Mouse (Mus musculus): ENCODE results near the gene Crim1. TPM values are rescaled to one million over a fixed set of nuclear protein-coding genes. Genes with fewer than 3 reads are reported as not detected.

Gene Crim1
- polyA plus RNA-seq, 1 experiment: 7.1 TPM

DNA sequence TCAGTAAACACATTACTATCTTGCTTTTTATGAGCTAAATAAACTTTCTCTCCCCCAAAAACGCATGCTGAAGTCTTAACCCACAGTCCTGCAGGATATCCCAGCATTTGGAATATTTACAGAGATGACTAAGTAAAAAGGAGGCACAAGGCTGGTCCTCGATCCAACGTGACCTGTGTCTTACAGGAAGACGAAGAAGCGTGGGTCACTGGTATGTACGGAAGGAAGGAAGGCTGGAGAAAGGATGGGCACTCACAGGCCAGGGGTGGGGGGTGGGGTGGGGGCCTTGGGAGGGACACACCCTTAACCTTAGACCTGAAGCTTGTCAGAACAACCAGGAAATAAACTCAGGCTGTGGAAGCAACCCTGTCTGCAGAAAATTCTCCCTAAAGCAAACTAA, 202.1 kb downstream of the Crim1 start:
- H3K4me3 ChIP-seq (ENCODE audit: insufficient read depth, poor library complexity, severe bottlenecking): no peak overlapping the region
- H3K79me2 ChIP-seq (ENCODE audit: control insufficient read depth, insufficient read depth): peaks cover 14% of the 10 kb centered on the region
- no peak for TF ChIP-seq CTCF (IDR thresholded peaks at IDR 0.05; ENCODE audit: control insufficient read depth, insufficient read depth, insufficient read length)

DNA sequence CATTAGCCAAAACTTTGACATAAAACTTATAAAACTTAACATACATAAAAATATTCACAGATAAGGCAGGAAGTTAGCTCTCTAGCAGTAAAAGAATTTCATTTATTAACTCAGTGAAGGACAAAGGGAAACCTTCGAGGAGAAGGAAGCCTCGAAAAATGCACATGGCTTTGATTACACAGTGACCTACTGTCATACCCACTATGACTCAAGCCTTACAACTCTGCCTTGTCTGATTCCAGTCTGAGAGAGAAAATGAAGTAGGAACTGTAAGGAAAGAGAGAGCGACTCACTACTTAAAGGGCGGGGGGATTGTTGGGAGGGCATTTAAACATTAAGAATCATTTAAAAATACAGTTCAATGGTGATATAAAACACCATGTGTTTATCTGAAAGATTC, 203.2 kb downstream of the Crim1 start:
- Histone ChIP-seq H3ac (ENCODE audit: control insufficient read depth, insufficient read length, low read depth) (no peak overlapping the region), H3K36me3 (ENCODE audit: control insufficient read depth, insufficient read depth) (peaks cover 28% of the 10 kb centered on the region), H3K27me3 (ENCODE audit: control insufficient read depth, insufficient read depth, insufficient read length) (no peaks in the 10 kb centered on the region), H3K4me3 (ENCODE audit: insufficient read depth, poor library complexity, severe bottlenecking) (no peak overlapping the region), H3K79me2 (ENCODE audit: control insufficient read depth, insufficient read depth) (peaks cover 15% of the 10 kb centered on the region), H3K79me3 (ENCODE audit: low read depth) (peaks cover 2% of the 10 kb centered on the region)
- TF ChIP-seq CEBPB (IDR thresholded peaks at IDR 0.05; ENCODE audit: low read depth) (no peak), CTCF (IDR thresholded peaks at IDR 0.05; ENCODE audit: control insufficient read depth, insufficient read depth, insufficient read length) (no peak), FOSL1 (IDR thresholded peaks at IDR 0.05; ENCODE audit: insufficient read depth, low read length, poor library complexity, severe bottlenecking) (peak; percentile 6), MAX (IDR thresholded peaks at IDR 0.05) (peak; percentile 86)

More for the DNA sequence above, 202.1 kb downstream of the Crim1 start:
- no peaks in the 10 kb centered on the region for H3K27me3 ChIP-seq (ENCODE audit: control insufficient read depth, insufficient read depth, insufficient read length)
- H3K36me3 ChIP-seq (ENCODE audit: control insufficient read depth, insufficient read depth): peaks cover 33% of the 10 kb centered on the region
- no peak overlapping the region for H3ac ChIP-seq (ENCODE audit: control insufficient read depth, insufficient read length, low read depth)
- H3K79me3 ChIP-seq (ENCODE audit: low read depth): no peaks in the 10 kb centered on the region

GRCm38 (mm10) chr17:78403804-78404203, 203.8 kb downstream of the Crim1 start:
- no peaks in the 10 kb centered on the region for H3K27me3 ChIP-seq (ENCODE audit: control insufficient read depth, insufficient read depth, insufficient read length)
- H3K79me3 ChIP-seq (ENCODE audit: low read depth): peaks cover 4% of the 10 kb centered on the region
- TF ChIP-seq MAX (IDR thresholded peaks at IDR 0.05) (no peak), CTCF (IDR thresholded peaks at IDR 0.05; ENCODE audit: control insufficient read depth, insufficient read depth, insufficient read length) (no peak), MYOG (IDR thresholded peaks at IDR 0.05; ENCODE audit: control insufficient read depth, extremely low read depth, insufficient read length) (no peak)
- H3ac ChIP-seq (ENCODE audit: control insufficient read depth, insufficient read length, low read depth): no peak overlapping the region
- H3K36me3 ChIP-seq (ENCODE audit: control insufficient read depth, insufficient read depth): peaks cover 28% of the 10 kb centered on the region
- no peak overlapping the region for H3K4me3 ChIP-seq (ENCODE audit: insufficient read depth, poor library complexity, severe bottlenecking)
- H3K79me2 ChIP-seq (ENCODE audit: control insufficient read depth, insufficient read depth): peaks cover 11% of the 10 kb centered on the region

DNA sequence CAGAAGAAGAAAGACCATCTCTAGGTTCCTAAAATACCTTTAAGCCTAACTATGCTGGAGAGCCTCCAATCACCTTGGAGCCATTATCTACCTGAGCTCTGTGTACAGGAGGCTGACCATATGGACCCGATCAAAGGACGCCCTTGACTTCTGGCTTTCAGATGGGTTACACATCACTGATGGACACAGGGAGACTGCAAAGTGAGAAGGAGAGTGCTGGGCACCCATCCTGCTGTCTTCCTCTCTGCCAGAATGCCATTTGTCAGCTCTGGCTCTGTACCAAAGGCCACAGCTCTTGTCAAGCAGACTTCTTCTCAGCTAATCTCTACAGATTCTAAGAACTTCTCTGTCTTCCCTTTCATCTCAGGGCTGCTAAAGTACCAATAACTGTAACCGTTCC, 205.3 kb downstream of the Crim1 start:
- no peak overlapping the region for H3K4me3 ChIP-seq (ENCODE audit: insufficient read depth, poor library complexity, severe bottlenecking)
- no peaks in the 10 kb centered on the region for H3K27me3 ChIP-seq (ENCODE audit: control insufficient read depth, insufficient read depth, insufficient read length)
- H3K79me3 ChIP-seq (ENCODE audit: low read depth): peaks cover 4% of the 10 kb centered on the region
- TF ChIP-seq MAX (IDR thresholded peaks at IDR 0.05) (no peak), USF1 (IDR thresholded peaks at IDR 0.05; ENCODE audit: low read depth) (no peak), MYOG (IDR thresholded peaks at IDR 0.05; ENCODE audit: control insufficient read depth, extremely low read depth, insufficient read length) (no peak), MYOD1 (IDR thresholded peaks at IDR 0.05; ENCODE audit: control insufficient read depth, insufficient read length, low read depth) (no peak)
- peaks cover 19% of the 10 kb centered on the region for H3K36me3 ChIP-seq (ENCODE audit: control insufficient read depth, insufficient read depth)
- no peak overlapping the region for H3ac ChIP-seq (ENCODE audit: control insufficient read depth, insufficient read length, low read depth)
- H3K79me2 ChIP-seq (ENCODE audit: control insufficient read depth, insufficient read depth): peaks cover 9% of the 10 kb centered on the region

DNA sequence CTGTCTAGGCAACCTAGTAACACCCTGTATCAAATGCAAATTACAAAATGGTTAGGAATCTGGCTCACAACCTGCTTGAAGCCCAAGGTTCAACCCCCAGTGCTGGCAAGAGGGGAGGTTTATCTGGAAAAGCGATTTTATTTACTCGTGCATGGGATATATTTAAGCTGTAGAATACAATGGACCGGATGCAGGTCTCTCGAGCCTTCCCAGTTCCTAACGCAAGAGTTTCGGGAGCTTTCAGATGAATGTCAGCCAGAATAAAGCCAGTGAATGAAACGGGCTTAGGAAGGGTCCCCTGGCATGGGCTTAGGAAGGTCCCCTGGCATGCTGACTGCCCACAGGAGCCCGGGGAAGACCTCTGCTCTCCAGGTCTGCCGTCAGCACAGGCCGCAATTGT, 206.8 kb downstream of the Crim1 start:
- H3ac ChIP-seq (ENCODE audit: control insufficient read depth, insufficient read length, low read depth): no peak overlapping the region
- H3K79me2 ChIP-seq (ENCODE audit: control insufficient read depth, insufficient read depth): peaks cover 9% of the 10 kb centered on the region
- H3K27me3 ChIP-seq (ENCODE audit: control insufficient read depth, insufficient read depth, insufficient read length): no peaks in the 10 kb centered on the region
- no peak overlapping the region for H3K4me3 ChIP-seq (ENCODE audit: insufficient read depth, poor library complexity, severe bottlenecking)
- H3K36me3 ChIP-seq (ENCODE audit: control insufficient read depth, insufficient read depth): peaks cover 31% of the 10 kb centered on the region
- H3K79me3 ChIP-seq (ENCODE audit: low read depth): peaks cover 4% of the 10 kb centered on the region
- TF ChIP-seq USF1 (IDR thresholded peaks at IDR 0.05; ENCODE audit: low read depth): no peak
- no peak for TF ChIP-seq CTCF (IDR thresholded peaks at IDR 0.05; ENCODE audit: control insufficient read depth, insufficient read depth, insufficient read length)
- no peak for TF ChIP-seq FOSL1 (IDR thresholded peaks at IDR 0.05; ENCODE audit: insufficient read depth, low read length, poor library complexity, severe bottlenecking)
- no peak for TF ChIP-seq MAX (IDR thresholded peaks at IDR 0.05)
- no peak for TF ChIP-seq CEBPB (IDR thresholded peaks at IDR 0.05; ENCODE audit: low read depth)
- no peak for TF ChIP-seq MYOD1 (IDR thresholded peaks at IDR 0.05; ENCODE audit: control insufficient read depth, insufficient read length, low read depth)
- TF ChIP-seq MYOG (IDR thresholded peaks at IDR 0.05; ENCODE audit: control insufficient read depth, extremely low read depth, insufficient read length): no peak

- H3K36me3 ChIP-seq (ENCODE audit: control insufficient read depth, insufficient read depth): peaks cover 31% of the 10 kb centered on the region
- H3K4me3 ChIP-seq (ENCODE audit: insufficient read depth, poor library complexity, severe bottlenecking): no peak overlapping the region
- no peaks in the 10 kb centered on the region for H3K27me3 ChIP-seq (ENCODE audit: control insufficient read depth, insufficient read depth, insufficient read length)
- peaks cover 9% of the 10 kb centered on the region for H3K79me2 ChIP-seq (ENCODE audit: control insufficient read depth, insufficient read depth)
- H3ac ChIP-seq (ENCODE audit: control insufficient read depth, insufficient read length, low read depth): no peak overlapping the region
- TF ChIP-seq CTCF (IDR thresholded peaks at IDR 0.05; ENCODE audit: control insufficient read depth, insufficient read depth, insufficient read length) (no peak), FOSL1 (IDR thresholded peaks at IDR 0.05; ENCODE audit: insufficient read depth, low read length, poor library complexity, severe bottlenecking) (no peak), MYOD1 (IDR thresholded peaks at IDR 0.05; ENCODE audit: control insufficient read depth, insufficient read length, low read depth) (no peak), USF1 (IDR thresholded peaks at IDR 0.05; ENCODE audit: low read depth) (no peak), MYOG (IDR thresholded peaks at IDR 0.05; ENCODE audit: control insufficient read depth, extremely low read depth, insufficient read length) (no peak), MAX (IDR thresholded peaks at IDR 0.05) (no peak), CEBPB (IDR thresholded peaks at IDR 0.05; ENCODE audit: low read depth) (no peak)
- peaks cover 5% of the 10 kb centered on the region for H3K79me3 ChIP-seq (ENCODE audit: low read depth)
Measured at GRCm38 (mm10) chr17:78407581-78407980, 207.5 kb downstream of the Crim1 start.

Data from C2C12 (cell line).